Mouse (Mus musculus): ENCODE data around the gene Proser2.

DNA sequence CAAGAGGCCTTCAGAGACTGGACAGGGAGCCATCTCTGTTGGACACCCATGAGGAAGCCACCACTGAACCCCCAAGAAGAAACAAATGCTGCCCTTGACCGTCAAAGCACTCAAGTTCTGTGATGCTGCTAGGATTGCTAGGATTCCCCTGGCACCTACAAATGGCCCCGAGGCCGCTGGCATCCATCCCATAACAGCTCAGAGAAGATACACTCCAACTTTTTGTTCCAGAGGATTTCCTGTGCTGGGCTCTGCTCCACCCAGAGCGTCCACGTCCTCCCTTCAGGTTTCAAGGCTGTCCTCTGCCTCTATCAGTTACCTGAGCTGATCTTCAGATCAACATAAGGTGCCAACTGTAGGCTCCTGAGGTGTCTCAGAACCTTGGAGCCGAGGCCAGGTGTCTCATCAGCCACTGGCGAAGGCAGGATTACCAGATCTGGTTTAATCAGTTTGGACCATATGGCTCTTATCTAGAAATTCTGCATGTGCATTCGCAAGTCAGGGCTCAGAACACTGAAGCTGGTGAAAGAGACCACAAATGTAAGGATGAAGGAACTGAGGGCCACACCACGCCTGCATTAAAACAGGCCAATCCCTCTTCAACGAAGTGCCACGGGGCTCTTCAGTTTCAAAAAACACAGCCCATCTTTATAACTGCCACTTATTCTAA lies 1.7 kb downstream of the Proser2 start:
- TF ChIP-seq POLR2A (IDR thresholded peaks at IDR 0.05; ENCODE audit: control insufficient read depth, extremely low read depth, insufficient read depth, low read length, poor library complexity) (no peak), CTCF (IDR thresholded peaks at IDR 0.05; ENCODE audit: borderline replicate concordance, control insufficient read depth, extremely low read depth, insufficient read depth, low read length, poor library complexity) (no peak)

All from thymus, adult 2 months (tissue).